Mouse (Mus musculus): ENCODE results near the gene Kank1. TPM values are rescaled to one million over a fixed set of nuclear protein-coding genes. Genes with fewer than 3 reads are reported as not detected.
A peak's percentile ranks its signal among the peaks of the same experiment; 100 is the strongest.

The Kank1 gene
- polyA plus RNA-seq, 1 experiment from 2014 or later: 12.6 TPM

DNA sequence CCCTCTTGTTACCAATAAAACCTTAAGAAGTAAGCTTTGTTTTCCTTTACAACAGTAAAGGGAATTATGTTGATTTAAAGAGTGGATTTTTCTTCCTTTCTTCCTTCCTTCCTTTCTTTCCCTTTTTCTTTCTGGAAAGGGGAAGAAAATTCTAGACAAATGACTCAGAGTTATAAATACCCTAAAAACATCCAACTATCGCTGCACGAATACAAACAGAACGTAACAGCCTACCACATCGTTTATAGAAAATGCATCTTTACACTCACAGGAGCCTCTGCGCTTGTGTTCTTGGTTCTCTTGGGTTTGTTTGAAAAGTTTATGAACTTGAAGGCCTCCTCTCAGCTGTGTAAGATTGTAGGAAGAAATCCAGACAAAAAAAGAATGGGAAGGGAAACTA is 178.7 kb downstream of the Kank1 start:
- no peak overlapping the region for H3K4me3 ChIP-seq (replicated peaks)
- H3K9me3 ChIP-seq (replicated peaks): no peaks in the 10 kb centered on the region
- H3K27me3 ChIP-seq (replicated peaks): no peaks in the 10 kb centered on the region
- ATAC-seq (ENCODE audit: low FRiP score): no peak
- no peak overlapping the region for H3K27ac ChIP-seq (replicated peaks)
- H3K9ac ChIP-seq (replicated peaks): no peak overlapping the region
- peaks cover 7% of the 10 kb centered on the region; the same call in 1 of the 2 replicates for H3K4me1 ChIP-seq
- H3K36me3 ChIP-seq: peaks cover 2% of the 10 kb centered on the region
- 79% methylated on average over 5 of the region's 5 CpGs for WGBS
- H3K4me2 ChIP-seq: no peak overlapping the region

DNA sequence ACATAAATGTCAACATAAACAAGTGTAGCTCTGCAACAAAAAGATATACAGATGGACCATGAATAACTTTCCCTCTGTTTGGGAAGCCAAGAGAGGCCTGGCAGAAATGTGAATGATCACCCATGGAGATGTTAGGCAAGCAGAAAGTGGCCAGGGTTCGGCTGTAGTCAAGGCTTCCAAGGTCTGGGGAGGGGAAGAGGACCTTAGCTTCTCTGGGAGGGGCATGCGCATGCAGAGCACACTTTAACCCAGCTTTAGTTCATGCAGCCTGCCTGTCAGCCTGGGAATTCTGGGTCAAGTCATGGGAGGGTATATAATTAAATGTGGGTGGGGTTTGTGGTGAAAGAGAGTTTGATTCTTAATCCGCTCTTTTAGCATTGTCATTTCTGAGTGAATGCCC is 180.9 kb downstream of the Kank1 start:
- H3K9ac ChIP-seq (replicated peaks): no peak overlapping the region
- peaks cover 7% of the 10 kb centered on the region; the same call in 1 of the 2 replicates for H3K4me1 ChIP-seq
- no peak for ATAC-seq (ENCODE audit: low FRiP score)
- H3K4me3 ChIP-seq (replicated peaks): no peak overlapping the region
- H3K27me3 ChIP-seq (replicated peaks): no peaks in the 10 kb centered on the region
- H3K4me2 ChIP-seq: no peak overlapping the region
- 73% methylated on average over 3 of the region's 3 CpGs for WGBS
- no peak overlapping the region for H3K27ac ChIP-seq (replicated peaks)
- H3K36me3 ChIP-seq: no peaks in the 10 kb centered on the region
- no peaks in the 10 kb centered on the region for H3K9me3 ChIP-seq (replicated peaks)

DNA sequence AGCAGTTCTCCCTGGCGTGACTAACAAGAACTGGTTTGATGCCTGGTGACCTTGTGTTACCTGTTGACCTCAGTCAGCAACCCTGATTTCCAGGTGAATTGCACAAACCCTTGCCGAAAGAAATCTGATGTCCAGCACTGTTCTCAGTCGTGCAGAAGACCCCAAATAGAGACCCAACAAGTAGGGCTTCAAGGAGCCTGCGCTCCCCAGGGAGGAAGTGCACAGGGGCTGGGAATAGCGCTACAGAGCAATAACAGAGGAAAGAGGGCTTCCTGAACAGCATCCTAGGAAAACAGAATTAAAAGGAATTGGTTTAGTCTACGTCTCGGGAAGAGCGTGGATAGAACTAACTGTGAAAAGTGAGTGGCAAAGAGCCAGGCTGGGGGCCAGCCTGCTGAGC is 183.2 kb downstream of the Kank1 start:
- Histone ChIP-seq H3K4me1 (peaks cover 4% of the 10 kb centered on the region; the same call in 1 of the 2 replicates), H3K4me2 (no peak overlapping the region), H3K36me3 (no peaks in the 10 kb centered on the region), H3K27ac (replicated peaks) (no peak overlapping the region; the same call in 1 of the 2 replicates), H3K27me3 (replicated peaks) (no peaks in the 10 kb centered on the region), H3K9ac (replicated peaks) (no peak overlapping the region), H3K9me3 (replicated peaks) (no peaks in the 10 kb centered on the region), H3K4me3 (replicated peaks) (no peak overlapping the region)
- ATAC-seq (ENCODE audit: low FRiP score): no peak
- 71% methylated on average over 8 of the region's 8 CpGs for WGBS

DNA sequence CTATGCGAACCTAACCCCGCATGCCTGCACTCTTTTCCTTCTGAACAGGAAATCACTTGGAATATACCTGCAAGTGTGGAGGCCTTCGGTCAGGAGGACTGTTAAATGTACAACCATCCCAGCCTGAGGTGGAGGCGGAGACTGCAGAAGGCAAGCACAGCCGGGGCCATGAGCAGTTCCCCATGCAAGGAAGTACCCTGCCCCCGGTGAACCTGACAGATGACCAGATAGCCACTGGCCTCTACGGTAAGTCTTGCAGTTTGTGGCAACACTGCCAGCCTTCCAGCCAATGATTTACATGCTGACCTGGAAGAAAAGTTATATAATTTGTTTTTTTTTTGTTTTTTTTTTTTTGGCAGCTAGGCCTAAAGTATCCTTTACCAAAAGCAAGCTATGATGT is 185.3 kb downstream of the Kank1 start:
- Histone ChIP-seq H3K4me1 (peaks cover 4% of the 10 kb centered on the region; the same call in 1 of the 2 replicates), H3K27me3 (replicated peaks) (no peaks in the 10 kb centered on the region), H3K9ac (replicated peaks) (no peak overlapping the region), H3K4me3 (replicated peaks) (no peak overlapping the region), H3K9me3 (replicated peaks) (no peaks in the 10 kb centered on the region), H3K36me3 (no peaks in the 10 kb centered on the region), H3K4me2 (no peak overlapping the region), H3K27ac (replicated peaks) (no peak overlapping the region)
- ATAC-seq (ENCODE audit: low FRiP score): no peak
- WGBS: 94% methylated on average over 7 of the region's 7 CpGs

DNA sequence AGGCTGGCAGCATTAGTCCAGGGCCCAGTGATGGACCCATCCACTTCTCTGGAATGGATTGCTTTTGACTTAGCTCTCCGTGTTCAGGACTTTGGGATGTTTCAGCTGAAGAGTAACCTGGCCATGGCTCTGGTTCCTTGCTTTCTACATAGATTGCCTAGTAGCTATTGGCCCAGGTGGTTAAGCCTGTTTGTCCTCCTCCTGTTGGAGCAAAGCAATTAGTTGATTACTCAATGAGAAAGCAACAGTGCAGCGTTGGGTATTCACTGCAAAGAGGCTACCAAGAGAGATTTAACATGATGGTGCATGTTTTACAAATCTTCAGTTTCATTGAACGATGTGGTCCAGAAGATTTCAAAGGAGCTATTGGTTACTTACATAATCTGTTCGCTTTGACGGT is 186.6 kb downstream of the Kank1 start:
- Histone ChIP-seq H3K27ac (replicated peaks) (no peak overlapping the region), H3K36me3 (no peaks in the 10 kb centered on the region), H3K4me3 (replicated peaks) (no peak overlapping the region), H3K9ac (replicated peaks) (no peak overlapping the region), H3K27me3 (replicated peaks) (no peaks in the 10 kb centered on the region), H3K9me3 (replicated peaks) (no peaks in the 10 kb centered on the region), H3K4me2 (no peak overlapping the region), H3K4me1 (peaks cover 4% of the 10 kb centered on the region; the same call in 1 of the 2 replicates)
- 92% methylated on average over 5 of the region's 5 CpGs for WGBS
- no peak for ATAC-seq (ENCODE audit: low FRiP score)

DNA sequence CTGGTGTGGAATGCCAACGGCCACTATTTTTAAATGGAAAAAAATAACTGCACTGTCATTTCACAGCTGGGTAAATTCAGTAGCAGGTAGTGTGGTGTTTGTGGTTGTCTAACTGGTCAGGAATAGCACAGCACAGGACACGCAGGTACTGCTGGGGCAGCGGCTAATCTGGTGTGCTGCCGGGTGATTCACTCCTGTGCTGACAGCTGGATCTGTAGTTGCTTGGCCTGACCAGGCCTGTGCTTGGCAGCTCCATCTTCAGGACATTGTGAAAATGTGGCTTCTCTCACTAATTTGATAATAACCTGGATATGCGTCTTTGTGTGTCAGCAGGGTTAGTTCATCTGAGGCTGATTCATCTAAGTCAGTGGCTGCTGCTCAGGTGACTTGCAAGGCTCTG is 189.7 kb downstream of the Kank1 start:
- H3K4me1 ChIP-seq: no peaks in the 10 kb centered on the region
- no peak for ATAC-seq (ENCODE audit: low FRiP score)
- H3K9ac ChIP-seq (replicated peaks): no peak overlapping the region
- H3K27me3 ChIP-seq (replicated peaks): no peaks in the 10 kb centered on the region
- WGBS: 94% methylated on average over 5 of the region's 5 CpGs
- H3K27ac ChIP-seq (replicated peaks): no peak overlapping the region
- H3K4me3 ChIP-seq (replicated peaks): no peak overlapping the region
- H3K36me3 ChIP-seq: no peaks in the 10 kb centered on the region
- no peak overlapping the region for H3K4me2 ChIP-seq
- no peaks in the 10 kb centered on the region for H3K9me3 ChIP-seq (replicated peaks)

DNA sequence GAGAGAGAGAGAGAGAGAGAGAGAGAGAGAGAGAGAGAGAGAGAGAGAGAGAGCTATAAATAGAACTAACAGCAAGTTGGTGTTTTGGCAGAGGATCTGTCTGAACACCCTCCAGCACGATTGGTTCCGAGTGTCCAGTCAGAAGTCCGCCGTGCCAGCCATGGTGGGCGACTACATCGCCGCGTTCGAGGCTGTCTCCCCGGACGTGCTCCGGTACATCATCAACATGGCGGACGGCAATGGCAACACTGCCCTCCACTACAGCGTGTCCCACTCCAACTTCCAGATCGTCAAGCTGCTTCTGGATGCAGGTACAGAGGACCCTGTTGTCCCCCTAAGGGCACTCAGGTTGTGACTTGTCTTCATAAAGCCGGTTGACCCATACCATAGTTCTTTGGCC is 191.1 kb downstream of the Kank1 start:
- WGBS: 96% methylated on average over 17 of the region's 17 CpGs
- Histone ChIP-seq H3K27ac (replicated peaks) (no peak overlapping the region), H3K9ac (replicated peaks) (no peak overlapping the region), H3K36me3 (no peaks in the 10 kb centered on the region), H3K4me2 (no peak overlapping the region), H3K27me3 (replicated peaks) (no peaks in the 10 kb centered on the region), H3K4me1 (no peaks in the 10 kb centered on the region), H3K9me3 (replicated peaks) (no peaks in the 10 kb centered on the region), H3K4me3 (replicated peaks) (no peak overlapping the region)
- no peak for ATAC-seq (ENCODE audit: low FRiP score)

DNA sequence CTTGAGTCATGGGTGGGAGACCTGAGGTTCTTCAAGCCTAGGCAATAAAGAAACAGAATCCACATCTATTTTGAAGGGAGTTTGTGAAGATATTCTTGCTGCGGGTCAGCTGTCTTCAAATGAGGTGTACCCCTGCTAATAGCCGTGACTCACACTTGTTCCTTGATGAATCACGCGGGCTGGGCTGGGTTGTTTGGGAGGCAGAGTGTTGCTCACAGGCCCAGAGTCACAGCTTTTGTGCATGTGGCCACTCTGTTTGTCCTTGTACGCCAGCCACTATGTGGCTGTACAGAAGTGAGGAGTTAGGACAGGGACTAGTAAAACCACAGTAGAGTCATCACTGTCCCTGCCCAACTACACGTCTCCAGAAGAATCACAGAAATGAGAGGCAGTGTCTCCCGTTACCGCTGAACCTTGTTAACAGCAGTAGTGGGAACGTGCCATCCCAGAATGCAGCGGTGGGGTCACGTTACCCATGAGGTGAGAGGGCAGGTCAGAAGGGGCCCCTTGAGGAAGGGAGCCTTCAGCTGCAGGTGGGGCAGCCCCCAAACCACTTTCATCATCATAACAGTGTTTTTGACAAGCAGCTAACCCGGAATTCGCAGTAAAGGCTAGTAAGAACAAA is 191.7 kb downstream of the Kank1 start:
- H3K9ac ChIP-seq (replicated peaks): no peak overlapping the region
- no peaks in the 10 kb centered on the region for H3K4me1 ChIP-seq
- WGBS: 91% methylated on average over 13 of the region's 13 CpGs
- no peaks in the 10 kb centered on the region for H3K36me3 ChIP-seq
- no peaks in the 10 kb centered on the region for H3K27me3 ChIP-seq (replicated peaks)
- H3K4me2 ChIP-seq: no peak overlapping the region
- no peaks in the 10 kb centered on the region for H3K9me3 ChIP-seq (replicated peaks)
- no peak overlapping the region for H3K27ac ChIP-seq (replicated peaks)
- no peak for ATAC-seq (ENCODE audit: low FRiP score)
- H3K4me3 ChIP-seq (replicated peaks): no peak overlapping the region

DNA sequence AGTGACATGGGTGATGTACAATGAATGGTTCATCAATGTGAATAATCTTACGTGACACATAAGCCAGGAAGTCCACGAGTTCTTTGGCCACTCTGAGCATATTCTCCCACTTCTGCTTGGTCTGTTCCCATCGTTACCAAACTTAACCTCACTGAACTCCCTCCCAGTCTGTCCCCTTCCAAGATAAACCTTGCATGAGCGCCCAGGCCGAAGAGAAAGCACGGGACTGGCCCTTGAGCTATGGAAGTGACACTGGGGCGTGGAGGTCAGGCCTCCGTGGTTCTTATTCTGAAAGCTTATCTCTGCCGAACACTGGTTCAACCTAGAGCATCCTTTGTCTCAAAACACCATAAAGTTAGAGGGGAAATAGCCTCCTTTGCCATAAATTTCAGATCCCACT is 194.7 kb downstream of the Kank1 start:
- 37% methylated on average over 9 of the region's 9 CpGs for WGBS
- Histone ChIP-seq H3K4me2 (no peak overlapping the region), H3K27ac (replicated peaks) (no peak overlapping the region), H3K27me3 (replicated peaks) (no peaks in the 10 kb centered on the region), H3K36me3 (no peaks in the 10 kb centered on the region), H3K9me3 (replicated peaks) (no peaks in the 10 kb centered on the region), H3K4me3 (replicated peaks) (no peak overlapping the region), H3K4me1 (peaks cover 4% of the 10 kb centered on the region; the same call in 1 of the 2 replicates), H3K9ac (replicated peaks) (no peak overlapping the region)
- no peak for ATAC-seq (ENCODE audit: low FRiP score)

DNA sequence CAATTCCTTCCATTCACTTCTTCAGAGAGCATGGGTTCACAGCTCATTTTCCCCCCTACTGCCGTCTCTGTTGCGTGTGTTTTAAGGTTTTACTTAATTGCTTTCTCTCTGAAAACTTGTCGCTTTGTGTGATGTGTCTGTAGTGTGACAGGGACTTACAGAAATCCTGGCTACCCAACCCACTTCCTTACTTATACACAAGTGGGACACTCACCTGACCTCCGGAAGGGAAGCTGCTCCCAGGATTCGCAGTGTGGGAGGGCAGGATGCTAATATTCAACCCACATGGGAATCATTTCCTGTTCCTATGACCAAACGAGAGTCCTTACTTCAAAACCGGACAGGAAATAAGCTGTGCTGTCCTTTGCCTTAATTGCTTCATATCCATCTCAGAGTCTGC is 195.1 kb downstream of the Kank1 start:
- Histone ChIP-seq H3K4me2 (no peak overlapping the region), H3K27ac (replicated peaks) (no peak overlapping the region), H3K36me3 (no peaks in the 10 kb centered on the region), H3K9me3 (replicated peaks) (no peaks in the 10 kb centered on the region), H3K4me1 (peaks cover 6% of the 10 kb centered on the region; the same call in 1 of the 2 replicates), H3K4me3 (replicated peaks) (no peak overlapping the region), H3K27me3 (replicated peaks) (no peaks in the 10 kb centered on the region), H3K9ac (replicated peaks) (no peak overlapping the region)
- 65% methylated on average over 7 of the region's 7 CpGs for WGBS
- ATAC-seq (ENCODE audit: low FRiP score): no peak

DNA sequence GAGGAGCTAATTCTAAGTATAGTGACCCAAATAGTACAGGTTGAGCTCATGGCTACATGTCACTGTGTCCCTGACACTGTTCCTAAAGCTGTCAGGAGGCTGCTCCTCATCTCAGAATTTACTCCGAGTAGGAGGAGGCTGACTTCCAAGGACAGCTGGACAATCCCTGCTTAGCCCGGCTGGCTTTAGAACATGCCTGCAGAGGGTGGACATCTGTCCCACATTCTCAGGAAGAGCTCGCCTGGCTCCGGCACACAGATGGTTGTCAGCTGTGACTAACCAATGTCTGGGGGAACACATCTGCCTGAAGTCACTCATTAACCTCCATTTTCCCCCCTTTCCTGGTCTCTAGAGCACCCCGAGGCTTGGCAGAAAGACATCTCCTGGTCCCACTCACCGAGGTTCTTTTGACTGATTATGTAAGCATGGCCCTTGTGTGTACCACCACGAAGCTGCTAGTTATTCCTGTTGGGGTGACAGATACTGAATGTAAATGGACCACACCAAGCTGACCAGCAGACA is 196.5 kb downstream of the Kank1 start:
- no peaks in the 10 kb centered on the region for H3K27me3 ChIP-seq (replicated peaks)
- no peaks in the 10 kb centered on the region for H3K36me3 ChIP-seq
- no peak overlapping the region for H3K9ac ChIP-seq (replicated peaks)
- H3K4me1 ChIP-seq: peaks cover 6% of the 10 kb centered on the region; the same call in 1 of the 2 replicates
- 59% methylated on average over 7 of the region's 7 CpGs for WGBS
- no peak overlapping the region for H3K4me3 ChIP-seq (replicated peaks)
- ATAC-seq (ENCODE audit: low FRiP score): no peak
- H3K27ac ChIP-seq (replicated peaks): no peak overlapping the region
- H3K4me2 ChIP-seq: no peak overlapping the region
- no peaks in the 10 kb centered on the region for H3K9me3 ChIP-seq (replicated peaks)

DNA sequence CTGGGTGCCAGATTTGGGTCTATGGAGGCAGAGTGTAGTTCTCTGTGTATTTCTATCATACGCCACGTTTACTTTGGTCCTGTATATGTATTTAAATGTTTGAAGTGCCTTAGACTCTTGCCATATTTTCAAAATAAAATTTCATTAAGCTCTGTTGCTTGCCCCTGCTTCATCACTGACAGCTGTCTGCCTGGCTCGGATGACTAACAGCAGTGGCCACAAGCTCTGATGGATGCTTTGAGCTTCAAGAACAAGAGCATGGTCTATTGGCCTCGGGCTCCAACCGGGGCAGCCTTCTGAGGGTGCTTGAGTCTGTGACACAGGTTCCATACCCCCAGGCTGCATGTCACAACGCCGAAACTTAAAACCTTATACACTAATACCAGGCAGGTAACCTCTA is 197.6 kb downstream of the Kank1 start:
- Histone ChIP-seq H3K9ac (replicated peaks) (no peak overlapping the region), H3K4me1 (peaks cover 6% of the 10 kb centered on the region; the same call in 1 of the 2 replicates), H3K9me3 (replicated peaks) (no peaks in the 10 kb centered on the region), H3K4me2 (no peak overlapping the region), H3K4me3 (replicated peaks) (no peak overlapping the region), H3K27me3 (replicated peaks) (no peaks in the 10 kb centered on the region), H3K36me3 (no peaks in the 10 kb centered on the region), H3K27ac (replicated peaks) (0 out of 2 replicates have a peak overlapping the region, but pooled peaks have one; percentile 5)
- 86% methylated on average over 7 of the region's 7 CpGs for WGBS
- no peak for ATAC-seq (ENCODE audit: low FRiP score)
